Mouse (Mus musculus) c-Kit-positive CD71-negative TER-119-negative erythroid progenitor cells, embryonic 14.5 days (primary cell): Measurements from ENCODE around the gene Limk2.

ENCODE experiments used
- DNase-seq: peaks from one replicate; pipeline ENCODE4 v3.0.0-alpha.2; 2013; ENCODE audit warnings: low read depth

Gene Limk2

GRCm38 (mm10) chr11:3301075-3301474, 107.9 kb downstream of the Limk2 start:
- DNase-seq, result no peak

GRCm38 (mm10) chr11:3298813-3299185, 110.2 kb downstream of the Limk2 start:
- no peak for DNase-seq

- no peak for DNase-seq
Observed at GRCm38 (mm10) chr11:3297871-3298812, 110.8 kb downstream of the Limk2 start.

- DNase-seq, result no peak
Observed at GRCm38 (mm10) chr11:3296056-3296455, 112.9 kb downstream of the Limk2 start.

GRCm38 (mm10) chr11:3294641-3295040, 114.3 kb downstream of the Limk2 start:
- DNase-seq, result no peak
